Mouse (Mus musculus): ENCODE data around the gene Maff.

The Maff gene

GRCm38 (mm10) chr15:79399231-79400052, 53.0 kb downstream of the Maff start:
- no peak for DNase-seq

- DNase-seq: peak; percentile 42
These were observed 53.9 kb downstream of the Maff start for GRCm38 (mm10) chr15:79400134-79400974.

- no peak for DNase-seq
These were observed 54.5 kb downstream of the Maff start for GRCm38 (mm10) chr15:79400975-79401365.

- no peak for DNase-seq
These were observed 55.8 kb downstream of the Maff start for GRCm38 (mm10) chr15:79402176-79402575.

- DNase-seq: peak; percentile 93
These were observed 56.7 kb downstream of the Maff start, which contains the start of gene Tmem184b for GRCm38 (mm10) chr15:79402836-79403762. TSS of gene Tmem184b (minus strand) at chr15:79403569.

GRCm38 (mm10) chr15:79403763-79404210, 57.4 kb downstream of the Maff start:
- DNase-seq: no peak

GRCm38 (mm10) chr15:79404277-79404676, 57.9 kb downstream of the Maff start:
- no peak for DNase-seq

GRCm38 (mm10) chr15:79406564-79406963, 60.1 kb downstream of the Maff start:
- no peak for DNase-seq

Measured in kidney, postnatal 14 days (tissue).